Mouse (Mus musculus) heart, embryonic 11.5 days (tissue): ENCODE results near the gene Retreg2. TPM values are rescaled to one million over a fixed set of nuclear protein-coding genes. Genes with fewer than 3 reads are reported as not detected.

Experiments
- ATAC-seq: fragments of 200-750 bp; cut with Nextera tagmentation; replicated peaks from 2 replicates; pipeline ENCODE4 v1.8.0; 2017; ENCODE audit warnings: moderate library complexity; ENCODE audit not compliant: insufficient number of reproducible peaks, low FRiP score, low TSS enrichment
- H3K27ac ChIP-seq: fragments of 300-500 bp; sonication (generic); 2 replicates; pipeline ENCODE4 v1.5.1; 2014; ENCODE audit warnings: mild to moderate bottlenecking, low read depth, low read length
- H3K27me3 ChIP-seq: fragments of 300-500 bp; sonication (generic); 2 replicates; pipeline ENCODE4 v1.6.1; 2014; ENCODE audit warnings: mild to moderate bottlenecking, low read length, mixed read lengths; ENCODE audit not compliant: control insufficient read depth, insufficient read depth
- H3K36me3 ChIP-seq: fragments of 300-500 bp; sonication (generic); 2 replicates; pipeline ENCODE4 v1.6.1; 2014; ENCODE audit warnings: mild to moderate bottlenecking, low read length, moderate library complexity, mixed read lengths; ENCODE audit not compliant: control insufficient read depth, insufficient read depth
- H3K4me1 ChIP-seq: fragments of 300-500 bp; sonication (generic); 2 replicates; pipeline ENCODE4 v1.6.1; 2014; ENCODE audit warnings: low read length; ENCODE audit not compliant: control insufficient read depth, insufficient read depth
- H3K4me2 ChIP-seq: fragments of 300-500 bp; sonication (generic); 2 replicates; pipeline ENCODE4 v1.6.1; 2014; ENCODE audit warnings: mild to moderate bottlenecking, moderate library complexity
- H3K4me3 ChIP-seq: fragments of 300-500 bp; sonication (generic); 2 replicates; pipeline ENCODE4 v1.5.1; 2014; ENCODE audit warnings: low read depth, low read length
- H3K9ac ChIP-seq: fragments of 300-500 bp; sonication (generic); 2 replicates; pipeline ENCODE4 v1.6.1; 2014; ENCODE audit warnings: mild to moderate bottlenecking, low read depth, low read length, moderate library complexity
- H3K9me3 ChIP-seq: fragments of 300-500 bp; sonication (generic); replicated peaks from 2 replicates; pipeline ENCODE4 v1.6.1; 2016; ENCODE audit warnings: low read length; ENCODE audit not compliant: control insufficient read depth
- WGBS: fragments of 180-500 bp; shearing (Covaris S2); extraction: QIAGEN DNeasy Blood & Tissue Kit; methylation state at CpG from one replicate; pipeline ENCODE4 v1.1.7; 2014; ENCODE audit not compliant: insufficient replicate concordance; 5-methylcytosine and 5-hydroxymethylcytosine counted together
- polyA plus RNA-seq: library from polyadenylated mRNA; unstranded; fragments of >200 nt; fragmentation: Nextera tagmentation; extraction: Ambion mirVana; gene quantifications from 2 replicates; pipeline ENCODE4 v1.2.1, GENCODE M21; 2014

The Retreg2 gene
- 31.9 and 37.7 TPM in 2 replicates for polyA plus RNA-seq

- peak; percentile 87 for ATAC-seq
- H3K4me2 ChIP-seq = peak within 1 kb of the TSS; percentile 87
- peaks cover 34% of the 10 kb centered on the region for H3K36me3 ChIP-seq
- H3K9ac ChIP-seq = peak within 1 kb of the TSS; percentile 96
- peak within 1 kb of the TSS; percentile 97 for H3K27ac ChIP-seq
- H3K4me3 ChIP-seq = peak within 1 kb of the TSS; percentile 89
- H3K27me3 ChIP-seq = no peaks in the 10 kb centered on the region
- H3K9me3 ChIP-seq = no peaks in the 10 kb centered on the region
- WGBS = under 1% methylated on average over 85 of the region's 91 CpGs
- H3K4me1 ChIP-seq = peaks cover 10% of the 10 kb centered on the region; the same call in 1 of the 2 replicates
Measured at GRCm38 (mm10) chr1:75142301-75143261, at the start of gene Retreg2, which contains the start of gene Cnppd1. Gene Retreg2 (plus strand): TSS chr1:75142778. Gene Cnppd1 (minus strand): TSS chr1:75142711.

DNA sequence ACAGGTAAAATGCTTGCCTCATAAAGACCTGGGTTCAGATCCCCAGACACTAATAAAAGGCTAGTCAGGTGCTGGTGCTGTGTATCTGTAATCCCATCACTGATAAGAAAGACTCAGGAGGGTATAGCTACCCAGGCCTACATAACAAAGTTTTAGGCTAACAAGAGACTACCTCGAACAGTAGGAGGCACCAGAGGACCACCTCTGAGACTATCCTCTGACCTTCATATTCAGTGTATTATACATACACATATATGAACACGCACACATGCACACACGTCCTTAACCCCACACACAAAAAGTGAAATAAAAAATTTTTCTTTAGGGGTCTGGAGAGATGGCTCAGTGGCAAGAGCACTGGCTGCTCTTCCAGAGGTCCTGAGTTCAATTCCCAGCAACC lies 20.4 kb upstream of the Retreg2 start:
- no peaks in the 10 kb centered on the region for H3K36me3 ChIP-seq
- no peak overlapping the region for H3K27ac ChIP-seq
- no peak for ATAC-seq
- 75% methylated on average over 3 of the region's 3 CpGs for WGBS
- H3K4me3 ChIP-seq = no peak overlapping the region
- no peaks in the 10 kb centered on the region for H3K27me3 ChIP-seq
- peaks cover 6% of the 10 kb centered on the region; the same call in 1 of the 2 replicates for H3K4me1 ChIP-seq
- no peak overlapping the region for H3K4me2 ChIP-seq
- H3K9ac ChIP-seq = no peak overlapping the region
- no peaks in the 10 kb centered on the region for H3K9me3 ChIP-seq

GRCm38 (mm10) chr1:75124346-75125321 lies 17.9 kb upstream of the Retreg2 start, which contains the start of gene Nhej1:
Gene Nhej1 (minus strand): TSS chr1:75125200.
- peaks cover 3% of the 10 kb centered on the region; the same call in 1 of the 2 replicates for H3K27me3 ChIP-seq
- peaks cover 6% of the 10 kb centered on the region; the same call in 1 of the 2 replicates for H3K4me1 ChIP-seq
- H3K9ac ChIP-seq = peak within 1 kb of the TSS; percentile 80
- WGBS = 2% methylated on average over 56 of the region's 56 CpGs
- H3K4me3 ChIP-seq = peak within 1 kb of the TSS; percentile 70
- peak within 1 kb of the TSS; percentile 96 for H3K27ac ChIP-seq
- H3K36me3 ChIP-seq = no peaks in the 10 kb centered on the region
- H3K9me3 ChIP-seq = no peaks in the 10 kb centered on the region
- ATAC-seq = peak; percentile 94
- H3K4me2 ChIP-seq = peak within 1 kb of the TSS; percentile 63

DNA sequence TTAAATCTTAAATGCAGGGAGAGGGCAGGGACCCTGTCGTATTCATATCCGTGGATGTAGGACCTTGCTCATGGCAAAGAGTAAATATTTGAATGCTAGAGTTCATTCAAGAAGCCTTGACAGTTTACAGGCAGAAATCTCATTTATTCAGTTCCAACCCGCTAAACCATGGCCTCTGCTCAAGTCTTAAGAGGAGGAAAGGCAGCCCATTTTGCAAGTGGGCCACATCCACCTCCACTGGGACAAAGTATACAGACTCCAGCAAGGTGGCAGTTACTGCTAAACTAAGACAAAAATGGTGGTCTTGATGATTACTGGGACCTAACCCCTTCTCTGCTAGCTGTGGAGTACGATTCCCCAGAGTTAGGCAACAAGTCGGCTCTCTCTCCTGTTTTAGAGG lies 17.2 kb upstream of the Retreg2 start:
- ATAC-seq = no peak
- Histone ChIP-seq H3K4me1 (peaks cover 6% of the 10 kb centered on the region; the same call in 1 of the 2 replicates), H3K27me3 (peaks cover 3% of the 10 kb centered on the region; the same call in 1 of the 2 replicates), H3K4me3 (peak overlapping the region; percentile 70), H3K9ac (peak overlapping the region; percentile 80; the same call in 1 of the 2 replicates), H3K4me2 (peak overlapping the region; percentile 63), H3K9me3 (no peaks in the 10 kb centered on the region), H3K27ac (peak overlapping the region; percentile 96), H3K36me3 (no peaks in the 10 kb centered on the region)
- WGBS = 36% methylated on average over 5 of the region's 5 CpGs

- Histone ChIP-seq H3K4me2 (no peak overlapping the region), H3K4me3 (no peak overlapping the region), H3K9ac (no peak overlapping the region), H3K27me3 (peaks cover 3% of the 10 kb centered on the region; the same call in 1 of the 2 replicates), H3K4me1 (peaks cover 6% of the 10 kb centered on the region; the same call in 1 of the 2 replicates), H3K9me3 (no peaks in the 10 kb centered on the region), H3K27ac (no peak overlapping the region), H3K36me3 (no peaks in the 10 kb centered on the region)
- WGBS = 80% methylated on average over 3 of the region's 3 CpGs
- ATAC-seq = no peak
Measured at GRCm38 (mm10) chr1:75128641-75129040, 13.9 kb upstream of the Retreg2 start.

- Histone ChIP-seq H3K4me1 (no peaks in the 10 kb centered on the region), H3K27ac (no peak within 1 kb of the TSS), H3K27me3 (peaks cover 3% of the 10 kb centered on the region; the same call in 1 of the 2 replicates), H3K9ac (no peak within 1 kb of the TSS), H3K4me2 (no peak within 1 kb of the TSS), H3K9me3 (no peaks in the 10 kb centered on the region), H3K4me3 (no peak within 1 kb of the TSS), H3K36me3 (peaks cover 10% of the 10 kb centered on the region; the same call in 1 of the 2 replicates)
- ATAC-seq = no peak
- 61% methylated on average over 12 of the region's 12 CpGs for WGBS
Measured at GRCm38 (mm10) chr1:75133421-75134207, 9.0 kb upstream of the Retreg2 start, which contains the start of gene Slc23a3. Gene Slc23a3 (minus strand): TSS chr1:75133890.

DNA sequence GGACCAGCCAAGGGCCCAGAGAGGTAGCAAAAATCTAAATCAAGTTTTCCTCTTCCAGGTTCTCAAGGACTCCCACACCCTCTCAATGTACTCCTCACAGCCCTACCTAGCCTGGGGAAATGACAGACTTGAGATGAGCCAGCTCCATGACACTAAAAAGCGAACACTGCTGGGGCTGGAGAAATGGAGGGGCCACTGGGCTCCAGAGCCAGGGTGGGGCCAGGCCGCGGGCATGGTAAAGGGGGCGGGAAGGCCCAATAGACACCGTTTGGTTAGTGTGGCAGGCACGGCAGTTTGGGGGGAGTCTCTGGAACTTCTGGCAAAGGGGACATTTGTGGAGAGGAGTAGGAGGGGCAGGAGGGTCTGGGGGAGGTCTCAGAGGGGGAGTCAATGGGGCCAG lies 6.3 kb upstream of the Retreg2 start:
- H3K27ac ChIP-seq = peak overlapping the region; percentile 22
- H3K27me3 ChIP-seq = no peaks in the 10 kb centered on the region
- no peak for ATAC-seq
- no peak overlapping the region for H3K4me3 ChIP-seq
- 56% methylated on average over 6 of the region's 6 CpGs for WGBS
- peaks cover 6% of the 10 kb centered on the region; the same call in 1 of the 2 replicates for H3K4me1 ChIP-seq
- no peaks in the 10 kb centered on the region for H3K9me3 ChIP-seq
- H3K36me3 ChIP-seq = peaks cover 17% of the 10 kb centered on the region; the same call in 1 of the 2 replicates
- no peak overlapping the region for H3K9ac ChIP-seq
- no peak overlapping the region; the same call in 1 of the 2 replicates for H3K4me2 ChIP-seq
